Mouse (Mus musculus) kidney, postnatal 36 days (tissue): ENCODE results near the gene 1190007I07Rik.
"Not testable (repeated sequence)": the region's sequence is repeated elsewhere in the genome, so short reads cannot be mapped to it uniquely, and the experiment has no call there.

Experiments
- DNase-seq, 2 experiments: peaks; one replicate each; pipeline ENCODE4 v3.0.0; 2021 to 2022; ENCODE audit warnings: mixed read lengths in 2 of 2

Gene 1190007I07Rik

DNA sequence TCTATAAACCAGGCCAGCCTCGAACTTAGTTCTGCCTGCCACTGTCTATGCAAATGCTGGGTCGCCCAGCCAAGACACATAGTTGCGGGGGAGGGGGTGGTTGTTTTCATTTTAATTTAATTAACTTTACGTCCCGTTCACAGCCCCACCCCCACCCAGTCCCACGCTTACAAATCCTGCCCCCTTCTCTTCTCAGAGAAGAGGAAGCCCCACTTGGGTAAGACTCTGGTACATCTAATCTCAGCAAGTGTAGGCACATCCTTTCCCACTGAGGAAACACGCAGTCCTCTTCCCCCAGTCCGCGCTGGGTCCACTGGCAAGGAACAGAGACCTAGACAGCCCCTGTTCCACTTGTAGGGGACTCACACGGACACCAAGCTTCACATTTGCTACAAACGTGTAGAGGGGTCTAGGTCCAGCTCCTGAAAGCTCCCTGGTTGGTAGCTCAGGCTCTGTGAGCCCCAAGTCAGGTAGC is 6.1 kb upstream of the 1190007I07Rik start:
- DNase-seq = peak in 1 of 2 experiments; percentile 20

DNA sequence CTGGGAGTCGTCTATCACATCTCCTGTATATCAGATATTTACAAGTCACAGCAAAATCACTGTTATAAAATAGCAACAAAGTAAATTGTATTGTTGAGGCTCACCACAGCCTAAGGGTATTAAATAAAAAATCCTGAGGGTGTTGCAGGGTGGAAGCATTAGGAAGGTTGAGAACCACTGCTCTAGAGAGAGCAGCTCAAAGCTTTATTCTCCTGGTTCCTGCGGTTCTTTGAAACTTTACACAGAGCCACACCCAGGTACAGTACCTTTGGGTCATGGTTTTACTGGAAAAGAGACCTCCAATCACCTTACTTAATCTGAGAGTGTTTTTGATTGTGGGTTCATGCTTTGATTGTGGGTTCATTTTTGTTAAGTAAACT is 515 bp upstream of the 1190007I07Rik start:
- DNase-seq = not testable (repeated sequence)

DNA sequence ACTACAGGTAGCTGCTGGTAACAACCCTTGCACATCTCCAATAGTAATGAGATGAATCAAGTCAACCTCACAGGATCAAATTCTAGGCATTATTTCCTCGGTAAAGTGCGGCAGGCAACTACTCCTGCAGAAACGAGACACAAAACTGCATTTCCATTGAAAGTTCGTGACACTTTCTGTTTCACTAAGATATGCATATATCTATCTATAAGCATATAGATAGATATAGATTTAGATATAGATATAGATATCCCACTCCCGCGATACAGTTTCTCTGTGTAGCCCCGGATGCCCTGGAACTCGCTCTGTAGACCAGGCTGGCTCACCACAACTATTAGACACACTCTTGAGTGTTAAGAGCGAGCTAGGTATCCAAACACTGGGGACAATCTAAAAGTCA is 793 bp downstream of the 1190007I07Rik start:
- no peak for DNase-seq

DNA sequence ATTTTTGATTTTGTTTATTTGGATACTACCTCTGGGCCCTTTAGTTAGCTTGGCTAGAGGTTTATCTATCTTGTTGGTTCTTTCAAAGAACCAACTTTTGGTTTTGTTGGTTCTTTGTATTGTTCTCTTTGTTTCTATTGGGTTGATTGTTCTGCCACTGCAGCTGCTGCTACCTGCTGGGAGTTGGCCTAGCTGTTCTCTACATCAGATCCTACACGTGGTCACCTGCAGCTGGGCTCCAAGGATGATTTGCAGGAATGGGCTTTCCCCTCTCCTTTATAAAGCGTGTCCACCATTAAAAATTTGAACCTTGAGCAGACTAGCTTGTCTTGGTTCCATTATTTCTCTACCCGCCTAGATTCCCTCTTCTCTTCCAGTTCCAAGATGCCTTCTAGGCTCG is 28.6 kb downstream of the 1190007I07Rik start:
- DNase-seq = not testable (repeated sequence)

DNA sequence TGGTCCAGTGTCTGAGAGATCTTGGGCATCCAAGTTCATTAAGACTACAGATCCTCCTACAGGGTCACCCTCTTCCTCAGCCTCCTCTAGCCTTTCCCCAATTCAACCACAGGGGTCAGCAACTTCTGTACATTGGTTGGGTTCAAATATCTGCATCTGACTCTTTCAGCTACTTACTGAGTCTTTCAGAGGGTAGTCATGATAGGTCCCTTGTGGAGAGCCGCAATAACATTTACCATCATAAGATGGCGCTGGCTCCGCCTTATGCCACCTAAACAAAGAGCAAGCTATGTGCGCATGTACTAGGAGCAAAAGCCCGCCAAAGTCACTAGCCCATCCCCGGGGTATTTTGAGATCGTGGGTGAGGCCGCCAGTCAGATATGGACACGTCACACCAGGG is 33.4 kb downstream of the 1190007I07Rik start:
- DNase-seq = not testable (repeated sequence)

DNA sequence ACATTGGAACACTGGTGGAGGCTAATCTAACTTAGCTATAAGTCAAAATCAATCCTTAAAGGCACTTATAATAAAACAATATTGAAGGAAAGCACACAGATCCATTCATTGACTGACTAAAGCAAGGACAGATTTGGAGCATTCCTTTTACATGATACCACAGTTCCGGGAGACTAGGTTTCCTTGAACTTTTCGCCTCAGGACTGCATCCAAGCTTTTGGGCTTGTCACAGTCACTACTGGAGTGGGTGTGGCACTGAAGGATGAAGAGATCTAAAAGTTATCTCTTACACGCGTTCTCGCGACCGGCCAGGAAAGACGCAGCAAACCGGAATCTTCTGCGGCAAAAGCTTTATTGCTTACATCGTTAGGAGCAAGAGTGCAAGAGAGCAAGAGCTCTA is 51.9 kb downstream of the 1190007I07Rik start:
- DNase-seq = not testable (repeated sequence)
